Mouse (Mus musculus) c-Kit-negative CD71-positive TER-119-positive erythroid progenitor cells, embryonic 14.5 days (primary cell): Measurements from ENCODE around the gene Nfx1.
A peak's percentile ranks its signal among the peaks of the same experiment; 100 is the strongest.

Experiments used
- DNase-seq: peaks from one replicate; pipeline ENCODE4 v3.0.0-alpha.2; 2013; ENCODE audit warnings: low read depth, low spot score

The Nfx1 gene

DNA sequence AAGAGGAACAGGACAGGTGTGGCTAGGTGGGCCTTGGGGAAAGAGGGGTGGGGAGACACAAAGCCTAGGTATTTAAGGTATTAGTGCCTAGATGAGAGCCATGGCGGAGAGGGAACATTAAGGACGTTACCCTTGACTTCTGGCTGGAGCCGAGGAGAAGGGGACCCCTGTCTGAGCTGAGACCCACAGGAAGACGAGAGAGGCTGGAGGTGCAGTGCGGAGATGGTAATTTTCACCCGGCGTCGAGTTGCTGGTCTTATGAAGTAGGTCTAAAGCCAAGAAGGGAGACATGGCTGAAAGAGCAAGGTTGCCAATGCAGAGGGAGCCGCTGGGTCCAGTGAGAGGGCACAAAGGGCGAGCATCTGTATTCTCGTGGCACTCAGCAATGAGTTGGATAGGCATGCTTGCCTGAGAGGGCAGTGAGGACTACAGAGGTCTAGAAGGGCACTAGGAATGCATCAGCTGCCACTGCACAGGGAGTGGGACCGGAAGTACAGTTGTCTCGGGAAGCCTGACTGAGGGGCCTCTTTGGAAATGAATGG, 75.6 kb downstream of the Nfx1 start:
- DNase-seq: no peak

DNA sequence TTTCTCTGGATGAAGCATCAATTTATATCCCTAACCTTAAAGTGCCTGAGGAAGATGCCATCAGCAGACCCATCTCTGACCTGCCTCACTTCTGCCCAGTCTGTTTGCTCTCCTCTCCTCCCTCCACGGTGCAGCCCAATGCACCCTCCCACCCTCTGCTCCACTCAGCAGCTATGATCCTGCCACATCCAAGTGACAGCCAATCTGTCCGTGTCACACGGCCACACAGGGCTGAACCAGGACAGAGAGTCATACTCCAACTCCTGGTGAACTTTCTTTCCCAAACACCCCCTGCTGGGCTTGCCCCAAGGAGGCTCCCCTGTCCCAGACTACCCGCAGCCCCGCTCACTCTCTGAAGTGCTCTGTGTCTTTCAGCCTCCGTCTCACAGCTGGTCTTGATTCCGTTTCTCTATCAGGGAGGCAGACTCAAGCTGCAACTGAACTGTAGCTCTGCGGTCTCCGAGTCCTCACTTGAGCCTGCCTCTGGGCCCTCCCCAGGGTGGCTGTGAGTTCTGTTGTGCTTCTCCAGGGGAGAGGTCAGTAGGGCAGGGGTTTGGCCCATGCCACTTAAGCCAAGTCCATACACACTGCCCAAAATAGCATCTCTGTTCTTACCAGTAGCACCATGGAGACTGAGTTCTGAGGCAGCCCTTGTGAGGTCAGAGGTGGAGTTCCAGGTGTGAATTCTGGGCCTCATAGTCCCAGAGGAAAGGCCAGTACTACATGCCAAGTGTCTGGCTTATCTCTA, 77.0 kb downstream of the Nfx1 start, which contains the start of gene Aqp7:
Gene Aqp7, minus strand, starts transcription at position 616 of the 748 bp plus-strand sequence.
- no peak for DNase-seq

DNA sequence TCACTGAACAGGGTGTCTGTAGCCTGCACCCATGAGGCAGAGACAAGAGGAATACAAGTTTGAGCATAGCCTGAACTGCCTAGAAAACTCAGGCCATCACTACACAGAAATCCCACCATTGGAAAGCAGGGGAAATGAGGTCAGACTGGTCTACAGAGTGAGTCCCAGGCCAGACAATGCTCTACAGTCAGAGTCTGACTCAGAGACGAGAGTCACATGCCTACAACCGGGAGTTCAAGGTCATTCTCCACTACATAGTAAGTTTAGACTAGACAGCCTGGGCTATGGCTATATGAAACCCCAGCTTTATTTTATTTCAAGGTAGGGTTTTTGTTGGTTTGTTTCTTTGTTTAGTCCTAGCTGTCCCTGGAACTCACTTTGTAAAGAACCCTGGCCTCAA, 78.2 kb downstream of the Nfx1 start:
- no peak for DNase-seq

DNA sequence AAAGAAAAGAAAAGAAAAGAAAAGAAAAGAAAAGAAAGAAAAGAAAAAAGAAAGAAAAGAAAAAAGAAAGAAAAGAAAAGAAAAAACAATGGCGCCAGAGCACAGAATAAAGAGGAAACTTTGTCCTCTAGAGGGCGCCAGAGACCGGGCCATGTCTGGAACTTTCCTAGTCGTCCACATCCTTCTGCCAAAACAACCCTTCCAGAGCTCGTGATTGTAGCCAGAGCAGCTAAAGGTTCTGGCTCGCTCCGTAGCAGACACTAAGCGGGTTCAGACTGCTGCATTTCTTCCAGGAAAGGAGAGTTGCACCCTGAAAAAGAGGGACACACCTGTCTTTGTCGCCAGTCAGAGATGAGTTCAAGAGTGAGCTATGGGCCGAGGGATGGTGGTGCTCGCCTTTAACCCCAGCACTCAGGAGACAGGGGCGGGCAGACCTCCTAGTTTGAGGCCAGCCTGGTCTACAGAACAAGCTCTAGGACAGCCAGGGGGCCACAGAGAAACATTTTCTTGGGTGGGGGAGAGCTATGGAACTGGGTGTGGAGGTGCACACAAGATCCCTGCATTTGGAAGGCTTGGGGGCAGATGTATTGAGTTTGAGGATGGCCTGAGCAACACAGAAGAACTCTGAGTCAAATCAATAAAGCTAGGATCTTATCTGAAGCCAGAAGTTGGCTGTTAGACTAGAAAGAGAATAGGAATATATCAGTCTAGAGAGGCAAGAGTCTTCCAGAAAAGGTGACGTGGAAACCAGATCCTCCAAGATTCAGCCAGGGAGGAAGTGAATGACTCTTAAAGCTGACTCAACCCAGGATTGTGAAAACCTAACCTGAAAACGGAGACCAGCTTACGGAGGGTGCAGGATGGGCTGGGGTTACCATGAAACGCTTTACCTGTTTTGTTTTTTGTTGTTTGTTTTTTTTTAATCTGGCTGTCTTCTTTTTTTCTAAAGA, 80.3 kb downstream of the Nfx1 start:
- peak; percentile 83 for DNase-seq

DNA sequence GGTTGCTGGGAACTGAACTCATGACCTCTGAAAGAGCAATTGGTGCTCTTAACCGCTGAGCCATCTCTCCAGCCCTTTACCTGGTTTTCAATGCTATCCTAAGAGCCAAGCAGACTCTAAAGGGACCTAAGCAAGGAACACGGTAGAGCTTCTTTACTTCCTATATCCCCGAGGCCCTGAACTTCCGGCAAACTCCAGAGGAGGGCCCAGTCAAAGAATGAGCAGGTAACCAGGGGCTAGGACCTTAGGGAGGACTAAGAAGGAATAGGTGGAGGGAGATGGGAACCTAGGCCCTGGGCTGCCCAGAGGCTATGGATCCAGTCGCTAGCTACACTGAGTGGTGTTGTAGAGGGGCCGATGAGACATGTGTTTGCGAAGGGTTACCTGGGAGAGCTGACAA, 81.1 kb downstream of the Nfx1 start:
- no peak for DNase-seq

DNA sequence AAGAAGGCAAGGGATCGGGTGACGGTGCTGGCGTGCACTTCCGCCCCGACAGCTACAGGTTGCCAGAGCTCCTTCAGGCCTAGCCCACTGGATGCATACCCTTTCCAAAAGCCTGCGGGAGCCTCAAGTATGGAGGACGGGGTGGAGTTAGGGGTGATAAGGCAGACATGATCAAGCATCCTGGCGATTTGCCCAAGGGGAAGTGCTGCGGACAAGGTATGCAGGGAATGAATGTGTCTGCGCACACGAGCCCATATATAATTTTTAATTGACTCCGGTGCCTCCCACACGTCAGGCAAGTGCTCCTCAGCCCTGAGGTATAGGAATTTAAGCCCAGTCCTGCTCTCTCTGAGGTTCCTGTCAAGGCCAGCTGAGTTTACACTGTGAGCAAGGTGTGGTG, 84.4 kb downstream of the Nfx1 start:
- DNase-seq: no peak

DNA sequence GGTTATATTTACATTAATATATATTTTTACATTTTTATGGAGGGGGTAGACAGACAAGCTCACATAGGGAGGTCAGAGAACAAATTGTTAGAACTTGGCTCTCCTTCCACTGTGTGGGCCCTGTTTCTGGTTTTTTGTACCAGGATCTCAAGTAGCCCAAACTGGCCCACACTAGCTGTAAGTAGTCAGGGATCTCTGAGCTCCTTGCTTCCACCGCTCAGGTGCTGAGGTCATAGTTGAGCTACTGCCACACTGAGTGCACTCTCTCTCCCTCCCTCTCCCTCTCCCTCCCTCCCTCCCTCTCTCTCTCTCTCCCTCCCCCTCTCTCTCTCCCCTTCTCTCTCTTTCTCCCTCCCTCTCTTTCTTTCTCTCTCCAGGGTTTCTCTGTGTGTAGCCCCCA, 85.5 kb downstream of the Nfx1 start:
- no peak for DNase-seq

DNA sequence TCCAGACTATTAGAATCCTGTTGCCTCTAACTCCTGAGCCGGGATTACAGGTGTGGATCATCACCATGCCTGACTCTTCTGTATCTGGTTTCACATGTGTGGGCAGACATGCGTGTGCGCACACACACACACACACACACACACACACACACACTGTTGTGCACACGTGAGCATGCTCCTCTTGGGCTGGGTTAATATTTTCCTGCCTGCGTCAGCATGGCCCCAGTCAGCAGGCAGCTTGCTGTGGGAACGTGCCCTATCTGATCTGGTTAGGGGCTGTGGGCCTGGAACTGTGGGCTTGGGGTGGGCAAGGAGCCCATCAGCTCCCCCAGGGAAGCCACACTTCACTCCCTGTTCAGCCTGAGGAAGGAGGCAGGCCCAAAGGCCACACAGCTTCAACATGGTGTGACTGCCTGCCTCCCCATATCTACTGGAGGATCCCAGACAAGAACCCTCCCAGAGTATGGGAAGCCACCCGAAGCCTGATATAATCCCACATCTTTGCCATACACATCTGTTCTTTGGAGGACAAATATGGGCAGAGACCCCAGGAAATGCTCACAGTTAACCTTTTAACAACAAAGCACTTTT, 86.1 kb downstream of the Nfx1 start:
- no peak for DNase-seq

DNA sequence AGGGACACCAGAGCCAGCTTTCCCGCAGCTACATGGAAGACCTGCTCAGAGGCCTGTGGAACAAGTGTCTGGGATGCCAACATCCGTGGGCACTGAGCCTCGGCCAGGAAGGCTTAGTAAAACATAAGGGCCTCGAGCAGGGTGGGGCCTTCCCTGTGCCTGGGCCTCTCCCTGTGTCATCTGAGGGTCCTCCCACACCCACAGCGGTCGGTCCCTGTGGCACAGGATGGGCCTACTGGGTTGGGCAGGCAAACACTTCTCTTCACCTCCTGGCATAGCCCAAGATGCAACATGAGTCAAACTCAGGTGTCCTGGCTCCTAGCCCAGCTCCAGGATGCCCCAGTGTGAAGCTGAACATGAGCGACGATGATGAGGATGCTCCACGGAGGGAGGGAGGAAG, 86.7 kb downstream of the Nfx1 start:
- no peak for DNase-seq

DNA sequence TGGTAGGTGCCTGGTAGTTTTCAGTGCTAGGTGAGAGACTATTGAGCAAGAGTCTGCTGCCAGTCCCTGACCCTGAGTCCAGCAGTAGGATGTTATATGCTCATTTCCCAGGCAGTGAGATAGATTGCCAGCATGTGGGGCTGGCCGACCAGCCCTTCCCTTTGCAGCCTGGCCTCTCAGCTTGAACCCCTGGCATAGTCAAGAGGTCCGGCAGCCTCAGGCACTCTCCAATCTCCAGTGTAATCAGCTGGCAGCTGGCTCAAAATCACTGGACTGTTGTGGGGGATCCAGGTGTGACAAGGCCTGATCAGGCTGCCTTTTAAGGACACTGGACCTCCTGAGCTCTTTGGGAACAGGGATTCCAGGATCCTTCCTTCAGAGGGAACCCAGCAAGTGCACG, 92.6 kb downstream of the Nfx1 start:
- no peak for DNase-seq

DNA sequence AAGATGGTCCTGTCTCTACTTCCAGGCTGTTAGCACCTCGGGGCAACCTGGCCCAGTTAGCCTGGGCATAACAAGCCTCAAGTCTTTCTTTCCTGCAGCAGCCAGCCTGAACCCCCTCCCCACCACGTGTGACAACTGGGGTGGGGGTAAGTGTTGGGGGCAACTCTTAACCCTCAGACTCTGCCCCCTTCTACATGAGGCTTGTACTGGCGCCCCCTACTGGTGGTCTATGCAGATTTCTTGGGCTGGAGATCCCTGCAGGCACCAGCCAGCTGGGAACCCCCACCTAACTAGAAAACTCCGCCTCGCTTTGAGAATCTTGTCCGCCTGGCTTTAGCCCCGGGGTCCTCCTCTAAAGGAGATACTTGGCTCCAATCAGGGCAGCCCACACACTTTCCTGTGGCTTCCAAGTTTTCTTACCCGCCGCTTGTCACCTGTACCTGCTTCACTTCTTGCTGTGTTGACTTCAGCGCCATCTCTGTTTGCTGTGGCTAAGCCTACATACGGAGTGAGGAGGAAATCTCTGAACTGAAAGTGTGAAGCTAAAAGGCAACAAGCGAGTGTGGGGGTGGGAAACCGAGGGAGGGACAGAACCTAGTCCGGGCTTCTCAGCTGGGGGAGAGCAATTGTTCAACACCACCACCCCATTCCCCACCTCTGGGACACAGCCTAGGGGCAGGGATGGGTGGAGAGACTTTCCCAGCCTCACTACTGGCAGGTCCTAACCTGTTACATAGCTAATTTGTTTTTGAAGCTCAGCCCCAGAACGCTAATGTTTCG, 93.4 kb downstream of the Nfx1 start:
- DNase-seq: no peak

DNA sequence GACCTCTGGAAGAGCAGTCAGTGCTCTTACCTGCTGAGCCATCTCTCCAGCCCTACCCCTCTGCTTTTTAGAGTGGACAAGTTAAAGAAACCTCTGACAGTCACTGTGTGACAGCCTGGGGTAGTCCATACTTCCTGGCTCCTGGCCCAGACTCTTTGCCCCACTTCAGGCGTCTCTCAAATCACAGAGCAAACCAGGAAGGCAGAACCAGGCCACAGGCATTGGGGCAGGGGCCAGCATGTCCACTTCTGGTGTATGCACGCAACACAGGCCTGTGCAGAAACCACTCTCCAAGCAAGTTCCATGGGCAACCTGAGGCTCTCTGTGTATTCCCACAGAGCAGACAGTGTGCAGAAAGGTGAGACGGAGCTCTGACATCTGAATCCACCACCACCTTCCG, 94.5 kb downstream of the Nfx1 start:
- DNase-seq: no peak

DNA sequence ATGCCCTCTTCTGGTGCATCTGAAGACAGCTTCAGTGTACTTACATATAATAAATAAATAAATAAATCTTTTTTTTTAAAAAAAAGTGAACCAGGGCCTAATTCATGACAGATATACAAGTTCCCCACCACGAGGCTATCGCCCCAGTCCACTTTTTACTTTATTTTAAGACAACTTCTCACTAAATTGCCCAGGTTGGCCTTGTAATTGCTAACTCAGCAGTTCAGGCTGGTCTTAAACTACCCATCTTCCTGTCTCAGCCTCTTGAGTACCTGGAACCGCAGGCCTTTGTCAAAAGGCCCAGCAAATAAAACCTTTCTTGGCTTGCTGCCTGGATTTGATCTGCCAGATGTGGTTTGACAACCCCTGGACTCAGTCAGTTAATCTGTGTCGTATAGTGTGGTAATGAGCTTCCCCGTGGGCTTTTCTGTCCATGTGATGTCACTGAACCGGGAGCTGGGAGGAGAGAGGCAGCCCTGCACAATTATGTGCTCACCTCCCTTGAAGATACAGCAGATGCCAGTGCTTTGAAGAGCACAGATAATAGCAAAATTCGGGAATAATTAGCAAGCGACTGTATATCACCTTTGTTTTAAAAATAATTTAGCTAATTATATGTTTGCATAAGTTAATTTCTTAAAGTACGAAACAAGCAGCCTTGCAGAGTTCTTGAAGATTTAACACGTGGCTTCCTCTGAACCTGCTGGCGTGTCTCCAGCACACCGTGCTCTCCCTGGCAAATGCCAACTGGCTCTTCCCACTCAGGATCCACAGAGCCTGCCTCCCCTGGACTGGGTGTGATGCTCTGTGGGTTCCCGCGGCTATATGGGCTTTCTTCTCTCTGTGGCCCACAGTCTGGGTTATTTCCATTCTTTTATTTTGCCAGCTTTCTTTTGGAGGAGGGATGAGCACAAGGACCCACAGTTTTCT, 101.1 kb downstream of the Nfx1 start:
- DNase-seq: no peak

DNA sequence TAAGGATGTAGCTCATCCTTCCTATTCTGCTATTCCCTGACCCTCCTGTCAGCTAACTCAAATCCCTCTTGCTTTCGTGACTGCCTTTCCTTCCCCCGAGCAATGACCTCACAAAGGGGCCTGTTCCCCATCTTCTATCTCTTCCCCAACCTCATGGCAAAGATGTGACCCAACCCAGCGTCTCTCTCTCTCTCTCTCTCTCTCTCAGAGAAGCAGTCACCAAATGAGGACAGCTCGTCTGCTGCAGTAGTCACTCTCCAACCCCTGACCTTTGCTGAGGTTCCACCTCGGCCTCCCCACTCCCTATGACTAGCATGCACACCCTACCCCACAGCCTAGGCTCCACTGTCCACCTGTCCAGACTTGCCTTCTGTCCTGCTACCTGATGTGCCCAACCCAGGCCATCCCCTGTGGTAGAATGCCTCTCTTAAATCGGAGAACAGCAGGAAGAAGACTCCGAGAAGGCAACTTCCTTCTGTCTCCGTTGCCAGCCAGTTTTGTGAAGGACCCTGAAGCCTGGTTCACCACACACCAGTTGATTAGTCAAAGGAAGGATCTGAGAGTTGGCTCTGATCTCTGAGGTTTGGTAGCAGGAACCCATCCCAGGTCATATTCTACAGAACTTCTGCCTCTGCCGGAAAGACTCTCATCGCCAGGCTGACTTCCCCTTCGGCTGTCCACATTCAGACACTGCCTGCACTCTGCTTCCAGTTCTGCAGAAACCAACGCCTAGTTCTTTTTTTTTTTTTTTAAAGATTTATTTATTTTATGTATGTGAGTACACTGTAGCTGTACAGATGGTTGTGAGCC, 102.5 kb downstream of the Nfx1 start:
- no peak for DNase-seq

DNA sequence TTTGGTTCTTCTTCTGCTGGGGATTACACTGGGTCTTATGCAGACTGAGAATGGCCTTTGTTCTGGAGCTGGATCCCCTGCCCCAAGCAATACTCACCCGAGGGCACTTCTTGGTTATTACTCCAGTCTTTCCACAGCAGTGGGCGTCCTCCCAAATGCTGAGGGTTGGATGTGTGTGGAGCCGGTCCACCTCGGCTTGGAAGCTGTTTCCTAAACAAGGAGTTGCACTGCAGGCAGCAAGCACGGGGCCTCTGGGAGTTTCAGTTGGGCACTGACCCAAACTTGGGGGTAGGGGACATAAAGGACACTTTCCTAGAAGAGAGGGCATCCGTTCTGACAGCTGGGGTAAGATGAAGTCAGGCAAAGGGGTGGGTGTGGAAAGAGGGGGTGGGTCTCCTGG, 103.8 kb downstream of the Nfx1 start:
- DNase-seq: no peak
